Mouse (Mus musculus) B cell, adult 2 months (primary cell): Measurements from ENCODE around the gene Olfr711.
"Not testable (repeated sequence)": the region's sequence is repeated elsewhere in the genome, so short reads cannot be mapped to it uniquely, and the experiment has no call there.

ENCODE experiments used
- DNase-seq, 2 experiments: peaks; one replicate each; pipeline ENCODE4 v3.0.0; 2022

Olfr711 gene

GRCm38 (mm10) chr7:106975353-106975752 lies at the start of gene Olfr711:
TSS of gene Olfr711 (minus strand) at chr7:106975453.
- no peak for DNase-seq

DNA sequence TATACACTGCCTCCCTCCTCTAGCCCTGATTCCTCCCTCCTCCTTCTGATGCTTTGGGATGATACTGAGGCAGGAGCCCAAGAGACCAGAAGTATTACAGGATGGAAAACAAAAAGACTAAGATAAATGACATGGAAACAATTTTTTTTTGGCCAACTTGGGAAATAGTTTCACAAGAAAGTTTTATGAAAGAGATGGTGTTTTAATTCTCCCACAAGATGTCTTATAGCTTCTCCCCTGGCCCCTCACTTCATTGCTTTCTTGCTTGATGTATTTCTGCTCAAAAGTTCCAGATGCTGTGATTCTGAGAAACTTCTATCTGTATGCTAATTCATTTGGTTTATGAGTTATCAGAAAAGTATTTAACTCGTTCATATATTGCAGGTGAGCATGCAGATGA lies 30.7 kb upstream of the Olfr711 start, which contains the start of gene Olfr2:
Olfr2 (minus strand) TSS at position 101 of the 400 bp plus-strand sequence.
- DNase-seq: no peak

GRCm38 (mm10) chr7:107004169-107004568 lies 28.9 kb upstream of the Olfr711 start:
- DNase-seq: no peak

- no peak for DNase-seq
Measured at GRCm38 (mm10) chr7:107000798-107001197, 25.5 kb upstream of the Olfr711 start.

DNA sequence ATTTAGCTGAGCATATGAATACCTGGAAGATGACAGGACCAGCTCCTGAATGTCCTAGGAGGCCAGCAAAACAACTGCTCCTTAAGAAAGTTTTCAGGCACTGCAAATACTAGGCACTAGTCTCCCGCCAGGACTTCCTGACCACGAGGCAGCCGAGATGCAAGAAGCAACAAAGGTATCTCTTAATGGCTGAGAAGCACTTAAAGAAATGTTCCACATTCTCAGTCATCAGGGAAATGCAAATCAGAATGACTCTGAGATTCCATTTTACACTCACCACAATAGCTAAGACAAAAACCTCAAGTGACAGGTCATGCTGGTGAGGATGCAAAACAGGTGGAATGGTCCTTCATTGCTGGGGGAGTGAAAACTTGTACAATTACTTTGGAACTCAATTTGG lies 10.0 kb upstream of the Olfr711 start:
- no peak for DNase-seq

DNA sequence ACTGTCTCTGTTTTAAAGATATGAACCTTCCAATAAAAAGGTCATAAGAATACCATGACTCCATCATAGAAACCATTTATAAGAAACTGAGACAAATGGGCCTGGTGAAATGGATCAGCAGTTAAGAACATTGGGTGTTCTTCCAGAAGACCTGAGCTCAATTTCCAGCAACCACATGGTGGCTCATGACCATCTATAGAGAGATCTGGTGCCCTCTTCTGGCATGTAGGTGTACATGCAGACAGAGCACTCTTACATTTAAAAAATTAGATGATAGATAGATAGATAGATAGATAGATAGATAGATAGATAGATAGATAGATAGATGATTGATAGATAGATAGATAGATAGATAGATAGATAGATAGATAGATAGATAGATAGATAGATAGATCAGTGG lies 7.8 kb downstream of the Olfr711 start:
- peak; percentile 25 to 38 for DNase-seq

DNA sequence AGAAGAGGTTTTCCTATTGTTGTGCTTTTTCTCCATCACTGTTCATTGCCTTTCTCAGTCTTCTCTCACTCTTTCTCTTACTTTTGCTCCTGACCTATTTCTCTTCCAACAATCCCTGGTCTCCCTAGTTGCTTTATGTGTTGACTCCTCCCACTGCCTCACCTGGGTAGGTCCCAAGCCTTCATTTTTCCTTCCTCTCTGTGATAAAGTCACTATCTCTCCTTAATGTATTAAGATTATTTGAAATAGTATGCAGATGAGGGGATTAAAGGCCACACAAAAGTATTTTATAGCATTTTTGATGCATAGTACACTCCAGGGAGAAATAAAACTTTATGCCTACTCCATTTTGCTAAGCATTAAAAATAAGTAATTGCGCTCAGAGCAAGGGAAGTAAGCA lies 11.4 kb downstream of the Olfr711 start, which contains the start of gene Olfr6:
Olfr6 (minus strand) TSS at position 101 of the 400 bp plus-strand sequence.
- no peak for DNase-seq

DNA sequence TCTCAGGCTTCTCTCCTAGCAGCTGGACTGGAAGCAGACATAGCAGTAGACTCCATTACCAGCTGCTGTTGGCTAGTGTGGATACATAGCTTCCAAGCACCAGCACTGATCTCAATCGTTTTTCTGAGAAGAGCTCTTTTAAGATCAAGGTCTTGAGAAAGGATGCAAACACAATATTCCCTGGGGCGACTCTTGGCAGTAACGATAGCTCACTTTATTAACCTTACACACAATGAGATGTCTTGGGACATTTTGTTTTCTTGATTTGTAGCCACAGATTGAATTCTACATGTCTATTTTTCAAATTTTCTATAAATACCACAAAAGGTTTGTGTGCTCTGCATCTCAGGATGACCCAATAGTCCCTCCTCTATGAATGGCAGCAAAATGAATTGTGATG lies 27.0 kb downstream of the Olfr711 start, which contains the start of gene Olfr710:
Olfr710 (minus strand) TSS at position 101 of the 400 bp plus-strand sequence.
- DNase-seq: no peak

DNA sequence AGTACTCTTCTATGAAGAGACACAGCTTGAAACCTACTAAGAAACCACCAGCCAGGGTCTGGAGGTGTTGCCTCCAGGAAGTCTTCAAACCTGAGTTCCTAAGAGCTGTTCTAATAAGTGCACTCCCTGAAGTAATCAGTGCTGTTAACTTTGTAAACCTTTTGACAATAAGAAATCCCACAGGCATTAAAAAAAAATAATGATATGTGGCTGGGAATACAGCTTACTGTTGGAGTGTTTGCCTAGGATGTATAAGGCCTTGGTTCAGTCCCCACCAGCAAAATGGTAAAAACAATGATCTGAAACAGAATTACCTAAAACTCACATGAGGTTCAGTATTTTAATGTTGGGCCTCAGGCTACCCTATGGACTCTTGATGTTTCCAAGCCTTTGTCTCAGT lies 43.1 kb downstream of the Olfr711 start, which contains the start of gene Olfr709-ps1:
Olfr709-ps1 (minus strand) TSS at position 101 of the 400 bp plus-strand sequence.
- DNase-seq: no peak

- not testable (repeated sequence) for DNase-seq
Measured at GRCm38 (mm10) chr7:106920961-106921360, 54.3 kb downstream of the Olfr711 start.
